Mouse (Mus musculus): ENCODE measurements at regions not wholly inside any gene's neighbourhood (a gene's known extent, or its start where the extent isn't known, plus 50 kb on each side); places are given as distances from the start of the nearest gene placed in this dataset.

GRCm38 (mm10) chr13:44535441-44535840, 193.8 kb upstream of the Jarid2 start:
- DNase-seq (ENCODE audit: extremely low spot score, low spot score): no peak

- no peak for DNase-seq (ENCODE audit: extremely low spot score, low spot score)
These were observed 191.0 kb upstream of the Jarid2 start for GRCm38 (mm10) chr13:44538238-44538637.

- no peak for DNase-seq (ENCODE audit: extremely low spot score, low spot score)
These were observed 188.9 kb upstream of the Jarid2 start for GRCm38 (mm10) chr13:44540401-44540800.

GRCm38 (mm10) chr13:44541243-44541653, 188.0 kb upstream of the Jarid2 start:
- no peak for DNase-seq (ENCODE audit: extremely low spot score, low spot score)

GRCm38 (mm10) chr13:44544786-44545185, 184.5 kb upstream of the Jarid2 start:
- DNase-seq (ENCODE audit: extremely low spot score, low spot score): no peak

GRCm38 (mm10) chr13:44546289-44546688, 183.0 kb upstream of the Jarid2 start:
- no peak for DNase-seq (ENCODE audit: extremely low spot score, low spot score)

GRCm38 (mm10) chr13:44548880-44549279, 180.4 kb upstream of the Jarid2 start:
- DNase-seq (ENCODE audit: extremely low spot score, low spot score): no peak

GRCm38 (mm10) chr13:44553363-44553762, 175.9 kb upstream of the Jarid2 start:
- no peak for DNase-seq (ENCODE audit: extremely low spot score, low spot score)

GRCm38 (mm10) chr13:44554686-44555463, 174.4 kb upstream of the Jarid2 start:
- DNase-seq (ENCODE audit: extremely low spot score, low spot score): no peak

GRCm38 (mm10) chr13:44555979-44556378, 173.3 kb upstream of the Jarid2 start:
- no peak for DNase-seq (ENCODE audit: extremely low spot score, low spot score)

GRCm38 (mm10) chr13:44558051-44558450, 171.2 kb upstream of the Jarid2 start:
- no peak for DNase-seq (ENCODE audit: extremely low spot score, low spot score)

GRCm38 (mm10) chr13:44558491-44559177, 170.6 kb upstream of the Jarid2 start:
- no peak for DNase-seq (ENCODE audit: extremely low spot score, low spot score)

- no peak for DNase-seq (ENCODE audit: extremely low spot score, low spot score)
These were observed 170.1 kb upstream of the Jarid2 start for GRCm38 (mm10) chr13:44559178-44559565.

- DNase-seq (ENCODE audit: extremely low spot score, low spot score): no peak
These were observed 169.6 kb upstream of the Jarid2 start for GRCm38 (mm10) chr13:44559706-44560105.

- DNase-seq (ENCODE audit: extremely low spot score, low spot score): no peak
These were observed 164.6 kb upstream of the Jarid2 start for GRCm38 (mm10) chr13:44564705-44565104.

GRCm38 (mm10) chr13:44567696-44568095, 161.6 kb upstream of the Jarid2 start:
- no peak for DNase-seq (ENCODE audit: extremely low spot score, low spot score)

GRCm38 (mm10) chr13:44569241-44569778, 160.0 kb upstream of the Jarid2 start:
- DNase-seq (ENCODE audit: extremely low spot score, low spot score): no peak

GRCm38 (mm10) chr13:44573463-44573862, 155.8 kb upstream of the Jarid2 start:
- no peak for DNase-seq (ENCODE audit: extremely low spot score, low spot score)

GRCm38 (mm10) chr13:44579215-44579614, 150.1 kb upstream of the Jarid2 start:
- DNase-seq (ENCODE audit: extremely low spot score, low spot score): no peak

- no peak for DNase-seq (ENCODE audit: extremely low spot score, low spot score)
These were observed 149.0 kb upstream of the Jarid2 start for GRCm38 (mm10) chr13:44580156-44580736.

- DNase-seq (ENCODE audit: extremely low spot score, low spot score): no peak
These were observed 148.5 kb upstream of the Jarid2 start for GRCm38 (mm10) chr13:44580767-44581166.
